Mouse (Mus musculus) lung, adult 2 months (tissue): ENCODE measurements around the gene Ctbs. TPM values are rescaled to one million over a fixed set of nuclear protein-coding genes. Genes with fewer than 3 reads are reported as not detected.

ENCODE experiments used
- DNase-seq: peaks from one replicate; pipeline ENCODE4 v3.0.0; 2022
- H3K4me1 ChIP-seq: fragments of 200-500 bp; 2 replicates; pipeline ENCODE4 v1.6.1; 2011; ENCODE audit warnings: low read length; ENCODE audit not compliant: control insufficient read depth, insufficient read depth
- H3K4me3 ChIP-seq: fragments of 200-500 bp; replicated peaks from 2 replicates; pipeline ENCODE3; 2011; ENCODE audit warnings: low read depth, mild to moderate bottlenecking, control low read depth, low read length; ENCODE audit errors: extremely low read depth
- CTCF ChIP-seq: fragments of 200-500 bp; IDR thresholded peaks from 2 replicates; pipeline ENCODE4 v1.5.1; 2011; ENCODE audit warnings: mild to moderate bottlenecking, low read length, control low read depth; ENCODE audit not compliant: insufficient read depth
- POLR2A ChIP-seq: fragments of 200-500 bp; IDR thresholded peaks from 2 replicates; pipeline ENCODE4 v1.6.1; 2011; ENCODE audit warnings: low read depth, mild to moderate bottlenecking, control low read depth, low read length, borderline replicate concordance; ENCODE audit errors: extremely low read depth
- WGBS: fragments of 180-500 bp; shearing (Covaris S2); methylation state at CpG from one replicate; pipeline ENCODE4 v1.1.7; 2018; 5-methylcytosine and 5-hydroxymethylcytosine counted together
- polyA plus RNA-seq: library from polyadenylated mRNA; depleted of rRNA; stranded (reverse); fragments of >200 nt; gene quantifications from 2 replicates; pipeline ENCODE4 v1.2.3, GENCODE M21; 2012; rRNA removed

Ctbs gene
- polyA plus RNA-seq, 1 experiment, result 5.6 TPM

DNA sequence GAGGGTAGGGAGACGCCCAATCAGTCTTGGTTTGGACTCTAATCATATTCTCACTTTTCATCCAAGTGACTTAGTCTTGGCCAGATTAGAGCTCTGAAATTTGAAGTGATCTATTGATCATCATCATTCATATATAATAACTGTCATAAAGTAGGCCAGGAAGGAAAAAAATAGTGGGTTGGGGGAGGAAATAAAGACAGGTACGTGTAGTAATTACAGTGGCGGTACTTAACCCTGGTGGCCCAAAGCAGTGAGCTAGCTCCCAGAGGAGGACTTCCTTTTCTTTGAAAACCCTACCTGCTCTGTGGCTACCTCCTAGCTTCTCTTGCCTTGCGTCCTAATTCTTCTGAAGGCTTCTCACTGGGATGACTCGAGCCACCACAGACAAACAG, 51.2 kb downstream of the Ctbs start:
- DNase-seq, result no peak
- WGBS, result 6% methylated on average over 5 of the region's 5 CpGs
- H3K4me1 ChIP-seq, result peaks cover 11% of the 10 kb centered on the region
- peak overlapping the region; percentile 60 for H3K4me3 ChIP-seq
- TF ChIP-seq CTCF (no peak), POLR2A (no peak)

GRCm38 (mm10) chr3:146501601-146502123, 52.1 kb downstream of the Ctbs start:
- DNase-seq, result no peak
- TF ChIP-seq POLR2A, result no peak
- no peak for TF ChIP-seq CTCF
- 24% methylated on average over 5 of the region's 5 CpGs for WGBS
- Histone ChIP-seq H3K4me3 (no peak overlapping the region), H3K4me1 (peaks cover 11% of the 10 kb centered on the region)

DNA sequence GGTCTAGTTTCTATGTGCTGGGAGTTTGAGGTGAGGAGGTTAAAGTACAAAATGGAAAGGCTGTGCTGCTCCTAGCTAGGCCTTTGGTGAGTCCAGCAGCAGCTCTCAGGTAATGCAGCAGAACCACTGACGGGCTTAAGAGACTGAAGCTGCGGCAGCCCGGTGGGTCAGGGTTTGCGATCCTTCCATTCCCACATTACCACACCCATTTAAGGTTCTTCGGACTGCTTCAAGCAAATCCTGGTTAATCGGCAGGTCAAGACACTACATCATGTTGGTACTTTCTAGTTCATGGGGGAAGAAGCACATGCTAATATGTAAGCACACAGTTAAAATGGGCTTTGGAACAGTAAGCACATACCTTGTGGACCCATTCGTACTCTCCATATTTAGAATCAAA, 57.1 kb downstream of the Ctbs start:
- Histone ChIP-seq H3K4me3 (no peak overlapping the region), H3K4me1 (peaks cover 7% of the 10 kb centered on the region; the same call in 1 of the 2 replicates)
- DNase-seq, result no peak
- TF ChIP-seq POLR2A (no peak), CTCF (no peak)
- WGBS, result 97% methylated on average over 7 of the region's 7 CpGs

Other genes starting within 250 kb of the Ctbs start
- gene Lpar3, start 228.8 kb upstream of the Ctbs start, polyA plus RNA-seq, result 17.8 and 25.7 TPM in 2 replicates
- 5.9 and 7.2 TPM in 2 replicates for gene Ssx2ip, start 45.2 kb upstream of the Ctbs start, polyA plus RNA-seq
- gene Spata1, start 50.0 kb downstream of the Ctbs start, polyA plus RNA-seq, result 0.85 and 0.88 TPM in 2 replicates
- 341 and 495 TPM in 2 replicates for gene Gng5, start 50.0 kb downstream of the Ctbs start, polyA plus RNA-seq
- gene Rpf1, start 71.6 kb downstream of the Ctbs start, polyA plus RNA-seq, result 7.0 and 10.4 TPM in 2 replicates
- gene Uox, start 120.6 kb downstream of the Ctbs start, polyA plus RNA-seq, result 0.40 and 0.82 TPM in 2 replicates
- gene Dnase2b, start 165.8 kb downstream of the Ctbs start, polyA plus RNA-seq, result 0.04 TPM in 1 of 2 replicates, not detected in the other
- not detected in 2 replicates for gene 4930503B20Rik, start 201.5 kb downstream of the Ctbs start, polyA plus RNA-seq
- 0.11 and 0.17 TPM in 2 replicates for gene Samd13, start 235.8 kb downstream of the Ctbs start, polyA plus RNA-seq